Mouse (Mus musculus): ENCODE results near the gene H1foo. TPM values are rescaled to one million over a fixed set of nuclear protein-coding genes. Genes with fewer than 3 reads are reported as not detected.

The H1foo gene
- polyA plus RNA-seq, 1 experiment from 2014 or later, result 0.23 TPM

DNA sequence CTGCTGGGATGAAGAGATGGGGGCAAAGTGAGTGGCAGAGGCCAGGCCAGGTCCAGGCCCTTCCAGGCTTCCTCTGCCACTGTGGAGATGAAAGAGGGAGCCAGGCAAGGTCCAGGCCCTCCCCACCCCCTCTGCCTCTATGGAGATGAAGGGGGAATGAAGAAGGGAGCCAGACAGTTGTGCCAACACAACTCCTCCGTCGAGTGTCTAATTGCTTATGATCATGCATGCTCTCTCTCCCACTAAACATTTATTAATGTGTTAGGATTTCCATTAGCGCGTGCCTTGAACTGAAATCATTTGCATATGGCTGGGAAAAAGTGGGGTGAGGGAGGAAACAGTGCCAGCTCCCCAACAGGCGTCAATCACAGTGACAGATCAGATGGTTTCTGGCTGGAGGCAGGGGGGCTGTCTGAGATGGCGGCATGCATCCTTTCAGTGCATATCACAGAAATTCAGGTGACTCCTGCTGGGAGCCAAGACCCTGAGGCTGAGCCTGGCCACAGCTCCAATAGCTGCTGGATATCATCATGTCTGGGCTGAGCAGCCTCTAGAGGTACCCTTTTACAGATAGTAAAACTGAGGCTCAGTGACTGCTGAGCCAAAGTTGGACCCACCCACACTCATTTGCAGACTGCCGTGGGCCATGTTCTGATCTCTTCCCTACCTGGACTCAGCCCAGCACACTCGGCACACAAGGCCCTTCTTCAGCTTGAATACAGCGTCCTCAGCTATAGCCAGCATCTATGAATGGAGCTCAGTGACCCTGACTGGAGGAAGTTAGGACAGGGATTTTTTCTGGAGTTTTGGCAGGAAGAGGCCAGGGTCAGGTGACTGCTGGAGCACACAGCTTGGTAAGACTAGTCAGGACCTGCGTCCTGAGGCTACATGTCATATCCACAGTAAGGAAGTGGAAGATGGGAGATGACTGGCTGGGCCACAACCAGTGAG lies 17.2 kb upstream of the H1foo start:
- no peak for DNase-seq (ENCODE audit: low spot score)

GRCm38 (mm10) chr6:115930018-115930417 lies 14.7 kb upstream of the H1foo start:
- no peak for DNase-seq (ENCODE audit: low spot score)

- DNase-seq (ENCODE audit: low spot score), result no peak
Observed at GRCm38 (mm10) chr6:115931639-115932038, 13.1 kb upstream of the H1foo start, which contains the start of gene Rho. Rho (plus strand) TSS chr6:115931748.

GRCm38 (mm10) chr6:115932391-115932790 lies 12.3 kb upstream of the H1foo start:
- no peak for DNase-seq (ENCODE audit: low spot score)

- no peak for DNase-seq (ENCODE audit: low spot score)
Observed at GRCm38 (mm10) chr6:115935544-115935943, 9.2 kb upstream of the H1foo start.

GRCm38 (mm10) chr6:115938011-115938410 lies 6.7 kb upstream of the H1foo start:
- DNase-seq (ENCODE audit: low spot score), result no peak

GRCm38 (mm10) chr6:115938798-115939197 lies 5.9 kb upstream of the H1foo start:
- no peak for DNase-seq (ENCODE audit: low spot score)

DNA sequence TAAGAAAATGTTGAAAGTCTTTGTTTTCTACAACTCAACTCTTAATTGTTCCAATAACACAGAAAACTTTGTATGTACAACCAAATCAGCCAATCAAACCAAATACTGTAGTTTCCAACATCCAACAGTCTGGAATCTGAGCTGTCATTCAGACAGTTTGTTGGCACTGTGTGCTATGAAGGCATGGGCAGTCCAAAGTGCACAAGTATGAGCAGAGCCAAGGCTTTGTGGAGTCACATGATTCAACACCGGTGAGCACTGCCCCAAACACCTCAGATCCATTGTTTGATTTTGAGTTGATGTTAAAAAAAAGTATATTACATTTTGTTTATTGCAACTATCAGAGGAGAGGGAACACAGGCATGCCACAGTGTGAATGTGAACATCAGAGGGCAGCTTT lies 4.1 kb upstream of the H1foo start:
- DNase-seq (ENCODE audit: low spot score), result no peak

DNA sequence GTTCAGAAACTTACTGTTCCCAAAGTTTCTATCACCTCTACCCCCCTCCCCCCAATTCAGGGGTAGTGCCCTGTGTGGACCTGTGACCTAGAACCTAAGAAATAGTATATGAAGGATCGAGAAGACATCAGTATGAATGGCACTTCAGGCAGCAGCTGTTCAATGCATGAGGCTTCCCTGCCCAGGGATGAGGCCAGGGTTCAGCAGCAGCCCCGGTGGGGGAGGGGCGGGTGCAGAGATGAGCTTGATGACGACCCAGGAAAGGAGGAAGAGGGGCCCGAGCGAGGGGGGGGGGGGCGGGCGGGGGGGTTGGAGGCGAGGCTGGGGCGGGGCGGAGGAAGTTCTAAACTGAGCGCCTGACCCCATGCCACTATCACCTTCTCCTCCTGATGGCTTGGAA lies 3.6 kb upstream of the H1foo start:
- peak; percentile 73 for DNase-seq (ENCODE audit: low spot score)

DNA sequence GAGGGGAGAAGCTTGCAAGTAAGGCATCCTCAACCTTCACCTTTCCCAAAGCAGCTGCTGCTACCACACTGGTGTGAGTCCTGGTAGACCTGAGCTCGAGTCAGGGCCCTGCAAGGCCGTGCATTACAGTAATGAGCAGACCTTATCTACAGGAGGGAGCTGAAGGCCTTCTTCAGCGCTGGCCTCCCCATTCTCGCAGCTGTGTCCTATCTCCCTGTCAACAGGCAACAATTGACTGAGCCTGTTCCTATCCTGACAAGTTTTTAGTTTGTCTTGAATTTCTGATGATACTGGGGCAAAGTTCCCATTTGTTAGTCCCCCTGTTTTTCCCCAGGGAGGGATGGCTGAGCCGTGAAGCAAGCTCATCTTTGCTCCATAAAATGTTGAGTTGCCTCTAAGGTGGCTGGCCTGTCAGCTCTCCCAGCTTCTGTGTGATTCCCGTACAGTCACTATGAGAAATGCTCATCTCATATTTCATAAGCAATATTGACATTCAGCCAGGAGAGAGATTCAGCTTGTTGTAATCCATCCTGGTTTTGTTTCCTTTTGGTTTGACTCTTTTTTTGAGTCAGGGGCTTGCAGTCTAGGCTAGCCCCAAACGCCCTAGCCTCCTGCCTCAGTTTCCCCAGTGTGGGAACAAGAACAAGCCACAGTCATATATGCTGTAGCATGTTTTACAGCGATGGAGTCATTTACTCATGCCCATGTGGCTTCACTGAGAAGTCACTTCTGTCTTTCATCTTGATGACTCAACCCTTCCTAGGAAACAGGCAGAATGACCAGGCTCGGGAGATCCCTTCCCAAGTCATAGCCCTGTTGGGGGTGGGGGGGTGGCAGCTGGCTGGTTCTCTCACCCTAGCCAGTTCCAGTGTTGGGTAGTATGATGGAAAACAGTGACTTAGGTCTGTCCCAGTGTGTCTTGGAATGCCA lies 975 bp upstream of the H1foo start:
- no peak for DNase-seq (ENCODE audit: low spot score)

- no peak for DNase-seq (ENCODE audit: low spot score)
Observed at GRCm38 (mm10) chr6:115945633-115946032, 895 bp downstream of the H1foo start.

DNA sequence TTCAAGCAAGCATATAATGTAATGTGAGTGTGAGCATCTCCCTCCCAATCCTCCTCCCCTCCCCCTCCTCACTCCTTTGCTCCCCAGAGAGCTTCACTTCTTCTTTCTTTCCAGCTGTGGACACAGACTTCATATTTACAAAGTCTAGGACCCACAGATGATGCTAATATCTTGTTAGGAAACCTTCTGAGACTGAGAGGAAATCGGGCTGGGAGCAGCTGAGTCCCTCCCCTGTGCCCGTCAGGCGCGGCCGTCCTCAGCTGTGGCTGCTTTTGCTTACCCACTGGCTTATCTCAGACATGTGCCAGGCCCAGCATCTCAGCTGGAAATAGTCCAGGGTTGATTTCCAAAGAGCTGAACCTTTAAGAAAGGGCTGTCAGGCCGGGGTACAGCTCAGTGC lies 1.7 kb downstream of the H1foo start:
- no peak for DNase-seq (ENCODE audit: low spot score)

DNA sequence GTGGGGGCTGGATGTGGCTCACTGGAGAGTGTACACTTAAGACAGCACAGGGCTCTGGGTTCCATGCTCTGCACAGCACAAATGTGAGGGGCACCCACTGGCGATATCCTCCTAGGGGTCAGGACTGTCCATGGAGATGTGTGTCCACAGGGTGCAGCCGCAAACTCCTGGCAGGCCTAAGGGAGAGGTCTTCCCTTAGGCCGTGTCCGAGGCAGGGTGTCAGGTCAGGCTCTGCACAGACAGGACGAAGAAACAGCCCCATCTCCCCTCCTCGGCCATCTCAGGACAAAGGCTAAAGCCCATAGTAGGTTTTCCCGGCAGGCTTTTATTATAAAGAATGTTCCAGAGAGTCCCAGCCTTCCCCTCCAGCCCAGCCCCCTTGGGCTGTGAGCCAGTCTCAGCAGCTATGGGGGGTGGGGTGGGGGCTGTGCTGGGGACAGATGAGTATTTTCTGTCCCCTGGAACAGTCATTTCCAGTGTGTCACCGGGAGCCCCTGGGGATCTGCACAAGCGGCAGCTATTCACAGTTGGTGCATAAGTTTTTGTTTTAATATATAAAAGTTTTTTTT lies 9.9 kb downstream of the H1foo start:
- no peak for DNase-seq (ENCODE audit: low spot score)

DNA sequence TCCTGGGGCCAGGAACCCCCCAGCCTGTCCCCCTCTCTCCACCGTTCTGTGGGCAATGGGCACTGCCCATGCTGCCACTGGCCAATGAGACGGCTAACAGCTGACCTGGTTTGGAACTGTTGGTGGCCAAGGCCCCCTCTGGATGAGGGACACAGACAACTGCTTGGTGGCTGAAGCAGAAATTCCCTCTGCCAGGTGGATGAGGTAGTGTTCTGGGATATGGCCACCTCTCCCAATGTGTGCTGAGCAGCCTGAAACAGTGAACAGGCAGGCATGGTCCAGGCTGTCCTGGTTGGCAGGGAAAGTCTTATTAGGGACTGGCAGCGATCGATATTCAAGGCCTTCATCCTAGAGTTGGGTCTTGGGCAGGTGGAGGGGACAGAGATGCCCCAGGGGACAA lies 10.4 kb downstream of the H1foo start:
- no peak for DNase-seq (ENCODE audit: low spot score)

DNA sequence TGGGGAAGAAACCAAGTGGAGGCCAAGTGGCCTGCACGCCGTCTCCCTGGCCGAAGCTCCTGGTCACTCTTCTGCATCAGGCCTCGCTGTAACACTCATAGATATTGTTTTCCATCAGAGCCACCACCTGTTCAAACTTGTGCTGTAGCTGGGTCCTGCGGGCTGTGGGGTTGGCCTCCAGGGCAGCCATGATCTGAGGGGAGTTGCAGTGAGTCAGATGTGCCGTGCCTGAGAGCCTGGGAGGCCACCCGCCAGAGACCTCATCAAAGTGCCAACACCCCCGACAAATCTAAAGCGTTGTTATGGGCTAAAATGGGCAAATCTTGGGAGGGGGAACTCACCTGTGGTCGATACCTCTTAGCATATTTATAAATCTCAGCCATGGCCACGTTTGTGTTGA lies 10.9 kb downstream of the H1foo start:
- no peak for DNase-seq (ENCODE audit: low spot score)

DNA sequence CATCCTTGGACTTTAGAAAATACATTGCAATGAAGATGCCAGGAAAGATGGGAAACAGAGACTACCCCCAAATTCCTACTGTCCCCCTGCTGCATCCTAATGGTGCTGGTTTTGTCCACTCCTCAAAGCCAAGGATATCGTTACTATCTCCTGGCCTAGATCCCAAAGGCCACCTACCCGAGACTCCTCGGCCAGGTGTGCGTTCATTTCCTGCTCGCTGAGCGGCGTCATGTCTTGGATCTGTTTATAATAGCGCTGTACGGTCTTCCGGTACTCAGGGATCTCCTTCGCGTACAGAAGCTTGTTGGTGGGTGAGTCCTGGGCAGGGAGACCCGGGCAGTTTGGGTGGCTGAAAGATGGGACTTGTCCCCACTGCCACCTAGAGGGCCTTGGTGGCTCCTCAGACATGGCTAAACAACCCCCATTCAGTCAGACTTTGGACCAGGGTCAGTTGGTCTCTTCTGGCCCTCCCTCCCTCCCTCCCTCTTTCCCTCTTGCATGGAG lies 11.7 kb downstream of the H1foo start:
- DNase-seq (ENCODE audit: low spot score), result no peak

DNA sequence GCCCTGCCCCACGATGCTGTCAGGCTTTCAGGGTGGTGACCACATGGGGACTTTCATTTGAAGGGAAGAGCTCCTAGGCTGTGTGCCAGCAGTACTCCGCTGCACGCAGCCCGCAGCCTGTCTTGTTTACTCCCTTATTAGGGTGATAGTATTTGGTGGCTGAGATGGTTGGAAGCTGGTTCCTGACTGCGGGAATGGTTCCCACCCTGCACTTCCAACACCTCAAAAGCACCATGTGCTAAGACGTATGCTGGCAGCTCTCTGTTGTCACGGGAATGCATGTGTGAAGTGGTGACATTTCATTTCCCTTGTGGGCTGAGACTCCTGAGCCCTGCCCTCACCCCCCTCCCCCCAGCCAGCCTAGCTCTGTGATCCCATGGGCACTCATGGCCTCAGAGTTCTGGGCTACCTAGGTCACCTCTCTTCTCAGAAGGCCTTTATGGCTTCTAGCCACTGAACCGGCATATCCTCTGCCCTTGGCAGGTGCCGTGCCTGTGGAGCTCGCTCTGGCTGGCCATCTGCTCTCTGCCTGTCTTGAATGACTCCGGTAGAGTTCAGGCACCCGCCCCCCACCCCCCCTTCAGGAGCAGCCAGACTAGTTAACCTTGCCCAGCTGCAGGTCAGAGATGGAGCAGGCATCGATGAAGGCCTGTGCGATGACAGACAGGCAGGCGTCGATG lies 12.3 kb downstream of the H1foo start:
- no peak for DNase-seq (ENCODE audit: low spot score)

GRCm38 (mm10) chr6:115957681-115958080 lies 12.9 kb downstream of the H1foo start:
- no peak for DNase-seq (ENCODE audit: low spot score)

DNA sequence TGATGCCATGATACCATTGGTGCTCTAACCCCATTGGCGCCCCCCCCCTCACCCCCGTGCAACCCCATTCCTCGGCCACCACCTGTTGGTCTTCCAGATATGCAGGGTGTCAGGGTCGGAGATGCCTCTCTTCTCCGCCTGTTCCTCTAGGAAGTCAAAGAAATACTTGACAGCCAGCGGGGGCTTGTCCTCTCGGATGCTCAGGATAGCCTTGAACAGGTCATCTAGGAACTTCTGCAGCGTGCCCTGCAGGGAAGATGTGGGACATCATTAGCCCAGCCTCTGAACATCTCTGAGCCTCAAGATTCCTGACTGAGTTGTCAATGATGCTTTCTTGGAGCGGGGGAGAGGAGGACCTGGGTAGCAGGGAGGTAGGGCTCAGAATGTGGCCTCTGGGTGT lies 13.7 kb downstream of the H1foo start:
- no peak for DNase-seq (ENCODE audit: low spot score)

DNA sequence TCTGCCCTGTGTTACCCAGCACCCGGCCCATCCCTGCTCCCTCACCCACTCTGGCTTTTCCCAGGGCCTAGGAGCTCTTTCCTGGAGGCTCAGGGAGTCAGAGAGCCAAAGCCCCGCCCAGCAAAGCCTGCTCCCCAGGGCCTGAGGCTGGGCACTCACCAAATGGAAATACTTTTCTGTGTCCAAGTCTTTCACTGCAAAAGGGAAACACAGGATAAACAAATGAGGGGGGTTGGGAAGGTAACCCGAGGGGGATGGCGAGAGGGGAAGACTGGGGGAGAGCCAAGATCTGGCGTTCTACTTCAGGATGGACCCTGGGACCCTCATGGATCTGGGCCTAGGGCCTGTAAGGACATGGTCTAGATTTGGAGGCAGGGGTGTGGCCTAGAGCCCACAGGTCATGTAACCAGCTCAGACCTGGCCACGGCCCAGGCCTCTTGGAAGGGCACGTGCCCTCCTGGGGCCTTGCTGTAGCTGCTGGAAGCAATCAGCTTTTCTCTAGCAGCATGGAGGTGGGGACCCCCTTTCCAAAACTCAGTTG lies 14.5 kb downstream of the H1foo start:
- DNase-seq (ENCODE audit: low spot score), result no peak

DNA sequence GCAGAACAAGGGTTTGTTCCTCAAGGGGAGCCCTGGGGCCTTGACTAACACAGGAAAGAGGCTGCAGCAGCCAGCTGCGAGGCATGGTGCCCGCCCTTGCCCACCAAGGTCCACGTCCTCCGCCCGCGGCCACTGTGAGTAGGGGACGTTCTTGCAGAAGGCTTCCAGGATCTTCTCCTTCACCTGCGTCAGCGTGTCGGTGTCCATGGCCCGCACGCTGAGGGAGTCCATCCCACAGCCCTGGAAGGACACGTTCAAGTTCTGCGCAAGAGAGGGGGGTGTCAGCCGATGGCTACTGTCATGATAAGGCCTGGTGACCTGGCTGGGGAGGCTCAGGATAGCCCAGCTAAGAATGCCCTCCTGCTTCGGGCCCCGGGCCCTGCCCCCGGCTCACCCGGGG lies 15.6 kb downstream of the H1foo start:
- DNase-seq (ENCODE audit: low spot score), result no peak

All from thymus, postnatal 0 days (tissue).